8 mouse cellular contexts compared by ENCODE assay signal in genomic region chr3:31093627-31094351, GRCm38 (mm10). TPM values are rescaled to one million over a fixed set of nuclear protein-coding genes. Genes with fewer than 3 reads are reported as not detected.
DNase-seq lines count a peak whose midpoint lies in the region; ATAC-seq lines count a peak whose summit lies in the region.

No protein-coding gene starts in this region.

- whole genome bisulfite sequencing in heart, embryonic 14.5 days, result under 1% methylated on average over 37 of the region's 58 CpGs
- WGBS in liver, embryonic 13.5 days (ENCODE audit: insufficient replicate concordance), result 1% methylated on average over 45 of the region's 58 CpGs
- WGBS in stomach, embryonic 14.5 days, result under 1% methylated on average over 46 of the region's 58 CpGs

- H3K4me3 ChIP-seq in heart, embryonic 14.5 days (ENCODE audit: control insufficient read depth in 1 of 2, insufficient read depth in 1 of 2, low read depth in 1 of 2, low read length in 2 of 2), result peak overlapping the region; percentile 93 to 95
- peak overlapping the region; percentile 89 for H3K4me3 ChIP-seq in liver, embryonic 13.5 days (replicated peaks)
- H3K4me3 ChIP-seq in stomach, embryonic 14.5 days (ENCODE audit: low read depth, low read length), result peak overlapping the region; percentile 93

- peak; percentile 41 for ATAC-seq in heart, embryonic 14.5 days (ENCODE audit: insufficient number of reproducible peaks, insufficient read depth, low FRiP score, low read depth)
- peak; percentile 68 for ATAC-seq in liver, embryonic 13.5 days (ENCODE audit: low read depth)
- peak; percentile 50 for ATAC-seq in stomach, embryonic 14.5 days (ENCODE audit: insufficient number of reproducible peaks, insufficient read depth, low FRiP score, low read depth)

- no peaks in the 10 kb centered on the region for H3K27me3 ChIP-seq in heart, embryonic 14.5 days (ENCODE audit: control insufficient read depth, insufficient read depth, low read length)
- no peaks in the 10 kb centered on the region for H3K27me3 ChIP-seq in liver, embryonic 13.5 days
- no peaks in the 10 kb centered on the region for H3K27me3 ChIP-seq in stomach, embryonic 14.5 days (ENCODE audit: control insufficient read depth, insufficient read depth, low read length)

- H3K36me3 ChIP-seq in heart, embryonic 14.5 days (ENCODE audit: control insufficient read depth, insufficient read depth, low read length), result peaks cover 16% of the 10 kb centered on the region
- H3K36me3 ChIP-seq in liver, embryonic 13.5 days, result no peaks in the 10 kb centered on the region
- no peaks in the 10 kb centered on the region; the same call in 1 of the 2 replicates for H3K36me3 ChIP-seq in stomach, embryonic 14.5 days (ENCODE audit: control insufficient read depth, insufficient read depth, low read length)

- peak overlapping the region; percentile 99 to 100 for H3K27ac ChIP-seq in heart, embryonic 14.5 days (replicated peaks in 1 of 2; ENCODE audit: control insufficient read depth in 1 of 2, insufficient read depth in 1 of 2, low read depth in 2 of 2, low read length in 2 of 2)
- H3K27ac ChIP-seq in liver, embryonic 13.5 days, result peak overlapping the region; percentile 92
- peak overlapping the region; percentile 100 for H3K27ac ChIP-seq in stomach, embryonic 14.5 days (ENCODE audit: low read length)

- H3K9ac ChIP-seq in heart, embryonic 14.5 days (ENCODE audit: low read length), result peak overlapping the region; percentile 95
- peak overlapping the region; percentile 96 for H3K9ac ChIP-seq in liver, embryonic 13.5 days
- peak overlapping the region; percentile 72 for H3K9ac ChIP-seq in stomach, embryonic 14.5 days (replicated peaks; ENCODE audit: low read depth, low read length)

- peaks cover 6 to 19% of the 10 kb centered on the region in 2 experiments for H3K4me1 ChIP-seq in heart, embryonic 14.5 days (ENCODE audit: control insufficient read depth in 2 of 2, insufficient read depth in 2 of 2, low read length in 2 of 2)
- peaks cover 62% of the 10 kb centered on the region for H3K4me1 ChIP-seq in liver, embryonic 13.5 days (replicated peaks)
- peaks cover 17% of the 10 kb centered on the region for H3K4me1 ChIP-seq in stomach, embryonic 14.5 days (ENCODE audit: control insufficient read depth, insufficient read depth, low read length)

- H3K9me3 ChIP-seq in heart, embryonic 14.5 days (ENCODE audit: control insufficient read depth, low read length), result no peaks in the 10 kb centered on the region
- no peaks in the 10 kb centered on the region for H3K9me3 ChIP-seq in liver, embryonic 13.5 days (replicated peaks)
- H3K9me3 ChIP-seq in stomach, embryonic 14.5 days (ENCODE audit: control insufficient read depth, low read depth, low read length), result no peaks in the 10 kb centered on the region

- peak overlapping the region; percentile 73 for H3K4me2 ChIP-seq in heart, embryonic 14.5 days (ENCODE audit: low read length)
- peak overlapping the region; percentile 100 for H3K4me2 ChIP-seq in liver, embryonic 13.5 days
- H3K4me2 ChIP-seq in stomach, embryonic 14.5 days (replicated peaks; ENCODE audit: low read depth, low read length), result peak overlapping the region; percentile 69

- DNase-seq in B cell, adult 2 months, result peak; percentile 84 to 87
- peak; percentile 35 to 47 for DNase-seq in adrenal gland, postnatal 4 days (ENCODE audit: low spot score in 2 of 2)
- DNase-seq in fibroblast of lung, adult 2 months (ENCODE audit: low read depth), result peak; percentile 56
- DNase-seq in kidney, postnatal 14 days, result peak; percentile 80
- peak; percentile 62 for DNase-seq in liver, embryonic 13.5 days
- peak; percentile 88 to 89 for DNase-seq in natural killer cell, adult 2 months (ENCODE audit: low spot score in 2 of 2)

RNA-seq across cellular contexts. Expression of gene Skil, which starts 1.1 kb away (rescaled TPM):
- 10 to 100 TPM; 41.5 to 46.1 TPM for total RNA-seq in adrenal gland, postnatal 4 days (2021)
- 16.7 and 19.0 TPM in 2 replicates for polyA plus RNA-seq in heart, embryonic 14.5 days (2014; fragmentation: Nextera tagmentation; extraction: Ambion mirVana)
- polyA plus RNA-seq in liver, embryonic 13.5 days (2015; fragmentation: Nextera tagmentation; extraction: Ambion mirVana), result 4.9 and 5.8 TPM in 2 replicates
- polyA plus RNA-seq in stomach, embryonic 14.5 days (2014; fragmentation: Nextera tagmentation; extraction: Ambion mirVana), result 27.6 and 30.3 TPM in 2 replicates

RNA-seq across cellular contexts. Expression of gene Cldn11, which starts 55.9 kb away (rescaled TPM):
- total RNA-seq in adrenal gland, postnatal 4 days (2021), result 10 to 100 TPM; 24.3 to 27.6 TPM
- 5.6 and 6.8 TPM in 2 replicates for polyA plus RNA-seq in heart, embryonic 14.5 days (2014; fragmentation: Nextera tagmentation; extraction: Ambion mirVana)
- polyA plus RNA-seq in liver, embryonic 13.5 days (2015; fragmentation: Nextera tagmentation; extraction: Ambion mirVana), result 0.12 and 0.30 TPM in 2 replicates
- 2.0 and 3.0 TPM in 2 replicates for polyA plus RNA-seq in stomach, embryonic 14.5 days (2014; fragmentation: Nextera tagmentation; extraction: Ambion mirVana)

Comparison
In these comparisons a context has a peak if more than half of its experiments do, and no peak if none do; other contexts are left out.
1. Peak in every context shown above with its lines: DNase-seq, ATAC-seq, H3K4me3 ChIP-seq and H3K27ac ChIP-seq.